Mouse (Mus musculus) cerebellum, adult 2 months (tissue): ENCODE results near the gene Wscd2. TPM values are rescaled to one million over a fixed set of nuclear protein-coding genes. Genes with fewer than 3 reads are reported as not detected.
"Not testable (repeated sequence)": the region's sequence is repeated elsewhere in the genome, so short reads cannot be mapped to it uniquely, and the experiment has no call there.

Experiments
- DNase-seq, 2 experiments: peaks; one replicate each; pipeline ENCODE4 v3.0.0; 2021
- H3K27ac ChIP-seq: fragments of 200-500 bp; 2 replicates; pipeline ENCODE4 v1.5.1; 2012; ENCODE audit warnings: low read length, control low read depth, inconsistent platforms; ENCODE audit not compliant: insufficient read depth
- H3K27me3 ChIP-seq: fragments of 200-500 bp; 2 replicates; pipeline ENCODE4 v1.6.1; 2012; ENCODE audit warnings: inconsistent platforms, mild to moderate bottlenecking, low read length, moderate library complexity; ENCODE audit not compliant: control insufficient read depth, insufficient read depth
- H3K4me1 ChIP-seq: fragments of 200-500 bp; 2 replicates; pipeline ENCODE4 v1.6.1; 2011; ENCODE audit warnings: low read length; ENCODE audit not compliant: control insufficient read depth, insufficient read depth
- H3K4me3 ChIP-seq: fragments of 200-500 bp; replicated peaks from 2 replicates; pipeline ENCODE3; 2011; ENCODE audit warnings: mild to moderate bottlenecking, low read depth, low read length, control low read depth; ENCODE audit not compliant: insufficient read depth
- CTCF ChIP-seq: fragments of 200-500 bp; IDR thresholded peaks from 2 replicates; pipeline ENCODE4 v1.5.1; 2011; ENCODE audit warnings: low read depth, mild to moderate bottlenecking, control low read depth, low read length, moderate library complexity, borderline replicate concordance; ENCODE audit not compliant: insufficient read depth
- POLR2A ChIP-seq: fragments of 200-500 bp; IDR thresholded peaks from 2 replicates; pipeline ENCODE4 v1.6.1; 2011; ENCODE audit warnings: low read length, control low read depth, borderline replicate concordance; ENCODE audit not compliant: insufficient read depth
- WGBS: fragments of 180-500 bp; shearing (Covaris S2); methylation state at CpG from one replicate; pipeline ENCODE4 v1.1.7; 2018; 5-methylcytosine and 5-hydroxymethylcytosine counted together
- polyA plus RNA-seq: library from polyadenylated mRNA; depleted of rRNA; stranded (reverse); fragments of >200 nt; gene quantifications from 2 replicates; pipeline ENCODE4 v1.2.3, GENCODE M21; 2012

Gene Wscd2
- polyA plus RNA-seq, 1 experiment = 113 TPM

GRCm38 (mm10) chr5:113578428-113578827 lies 88.3 kb downstream of the Wscd2 start:
- no peak overlapping the region for H3K4me3 ChIP-seq
- H3K27ac ChIP-seq = peak overlapping the region; percentile 86
- no peak for DNase-seq
- peaks cover 27% of the 10 kb centered on the region for H3K4me1 ChIP-seq
- no peaks in the 10 kb centered on the region for H3K27me3 ChIP-seq
- WGBS = 67% methylated on average over 6 of the region's 6 CpGs
- TF ChIP-seq POLR2A (no peak), CTCF (no peak)

DNA sequence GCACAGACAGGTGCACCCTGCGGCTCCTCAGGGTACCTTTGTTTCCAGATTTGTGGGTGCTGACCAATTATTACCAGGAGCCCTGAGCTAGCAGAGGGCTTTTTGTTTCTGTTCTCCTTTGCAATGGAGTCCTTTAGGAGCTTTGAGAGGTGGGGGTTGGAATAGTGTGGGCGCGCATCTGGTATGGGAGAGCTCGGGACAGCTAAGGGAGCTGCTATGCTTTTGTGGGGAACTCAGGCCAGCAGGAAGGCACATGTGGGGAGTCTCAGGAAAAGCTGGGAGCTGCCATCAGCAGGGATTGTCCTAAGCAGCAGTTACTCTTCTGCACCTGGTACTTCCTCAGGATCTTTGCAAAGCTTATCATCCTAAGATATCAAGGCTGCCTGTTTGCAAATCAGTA lies 89.0 kb downstream of the Wscd2 start:
- Histone ChIP-seq H3K27ac (peak overlapping the region; percentile 86), H3K4me3 (no peak overlapping the region), H3K27me3 (no peaks in the 10 kb centered on the region), H3K4me1 (peaks cover 20% of the 10 kb centered on the region)
- TF ChIP-seq POLR2A = no peak
- TF ChIP-seq CTCF = no peak
- no peak for DNase-seq
- WGBS = 66% methylated on average over 4 of the region's 4 CpGs

- Histone ChIP-seq H3K27me3 (no peaks in the 10 kb centered on the region), H3K4me1 (peaks cover 21% of the 10 kb centered on the region), H3K4me3 (no peak overlapping the region), H3K27ac (no peak overlapping the region; the same call in 1 of the 2 replicates)
- WGBS = 47% methylated on average over 8 of the region's 8 CpGs
- TF ChIP-seq POLR2A (no peak), CTCF (peak; percentile 74)
- DNase-seq = no peak
Measured at GRCm38 (mm10) chr5:113580248-113580647, 90.1 kb downstream of the Wscd2 start.

GRCm38 (mm10) chr5:113580801-113581200 lies 90.7 kb downstream of the Wscd2 start:
- Histone ChIP-seq H3K27ac (no peak overlapping the region), H3K4me3 (no peak overlapping the region), H3K27me3 (no peaks in the 10 kb centered on the region), H3K4me1 (peaks cover 21% of the 10 kb centered on the region)
- TF ChIP-seq POLR2A = no peak
- no peak for TF ChIP-seq CTCF
- 60% methylated on average over 9 of the region's 9 CpGs for WGBS
- no peak for DNase-seq

- WGBS = 63% methylated on average over 5 of the region's 5 CpGs
- H3K27me3 ChIP-seq = no peaks in the 10 kb centered on the region
Measured at GRCm38 (mm10) chr5:113583424-113584162, 93.5 kb downstream of the Wscd2 start.

GRCm38 (mm10) chr5:113584439-113584838 lies 94.3 kb downstream of the Wscd2 start:
- no peak overlapping the region for H3K4me3 ChIP-seq
- 51% methylated on average over 6 of the region's 6 CpGs for WGBS
- no peak for DNase-seq
- H3K27me3 ChIP-seq = no peaks in the 10 kb centered on the region
- 0 out of 2 replicates have a peak overlapping the region, but pooled peaks have one; percentile 52 for H3K27ac ChIP-seq
- peaks cover 12% of the 10 kb centered on the region; the same call in 1 of the 2 replicates for H3K4me1 ChIP-seq
- no peak for TF ChIP-seq POLR2A
- TF ChIP-seq CTCF = no peak

More at GRCm38 (mm10) chr5:113583424-113584162, 93.5 kb downstream of the Wscd2 start:
- peak in 1 of 2 experiments; percentile 35 for DNase-seq
- peak overlapping the region; percentile 70 for H3K27ac ChIP-seq
- H3K4me3 ChIP-seq = no peak overlapping the region
- TF ChIP-seq POLR2A = no peak
- no peak for TF ChIP-seq CTCF
- peaks cover 11% of the 10 kb centered on the region; the same call in 1 of the 2 replicates for H3K4me1 ChIP-seq

GRCm38 (mm10) chr5:113585619-113586457 lies 95.7 kb downstream of the Wscd2 start:
- WGBS = 80% methylated on average over 17 of the region's 17 CpGs
- peak overlapping the region; percentile 65 for H3K27ac ChIP-seq
- peaks cover 21% of the 10 kb centered on the region for H3K4me1 ChIP-seq
- H3K4me3 ChIP-seq, DNase-seq, H3K27me3 ChIP-seq: not testable (repeated sequence)

GRCm38 (mm10) chr5:113586458-113586849 lies 96.3 kb downstream of the Wscd2 start:
- H3K4me3 ChIP-seq, H3K27me3 ChIP-seq: not testable (repeated sequence)
- 49% methylated on average over 5 of the region's 5 CpGs for WGBS
- peak in 1 of 2 experiments; percentile 67 for DNase-seq
- TF ChIP-seq CTCF = peak; percentile 46; the same call in 1 of the 2 replicates
- peaks cover 25% of the 10 kb centered on the region for H3K4me1 ChIP-seq
- peak overlapping the region; percentile 52; the same call in 1 of the 2 replicates for H3K27ac ChIP-seq
